Comparison of ENCODE assay signal across 8 mouse cellular contexts in the genomic region with DNA sequence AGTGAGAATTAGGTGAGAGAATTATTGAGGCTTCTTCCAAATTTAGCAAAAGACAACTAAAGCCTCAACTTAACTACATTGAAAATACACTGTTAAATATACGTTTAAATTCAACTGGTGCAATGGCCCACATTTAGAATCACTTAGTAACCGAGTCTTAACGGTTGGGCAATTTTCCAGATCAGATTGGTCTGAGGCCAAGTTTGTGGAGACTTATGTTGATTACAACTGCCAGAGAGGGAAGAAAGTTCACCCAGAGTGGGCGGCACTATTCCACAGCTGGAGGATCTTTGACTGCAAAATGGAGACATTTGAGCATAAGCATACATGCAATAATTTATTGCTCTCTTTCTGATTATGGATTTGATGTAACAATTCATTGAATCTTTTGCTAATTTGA.
DNase-seq lines count a peak whose midpoint lies in the region; TF ChIP-seq lines count a peak whose summit lies in the region.

No protein-coding gene starts in this region.

- intact Hi-C loops in gastrocnemius, postnatal 14 days (cut with DNase I; ENCODE audit: low total_unique reads): no loop called here

- TF ChIP-seq CTCF in brain, embryonic 14.5 days (IDR thresholded peaks at IDR 0.05; ENCODE audit: borderline replicate concordance, extremely low read depth, insufficient read depth, insufficient read length): no peak

- TF ChIP-seq POLR2A in brain, embryonic 14.5 days (IDR thresholded peaks at IDR 0.05; ENCODE audit: borderline replicate concordance, extremely low read depth, insufficient read depth, insufficient read length, poor library complexity, severe bottlenecking): no peak

- DNase-seq in gastrocnemius, postnatal 10 days: peak; percentile 5
- DNase-seq in gastrocnemius, postnatal 14 days: no peak
- peak; percentile 6 for DNase-seq in ovary, postnatal 10 days (ENCODE audit: low spot score)
- no peak for DNase-seq in ovary, postnatal 36 days (ENCODE audit: low spot score)
- DNase-seq in brain, embryonic 14.5 days (ENCODE audit: low read depth): peak; percentile 70
- DNase-seq in lung, postnatal 36 days: peak; percentile 11
- DNase-seq in thymus, postnatal 36 days: no peak
- no peak for DNase-seq in T-cell, adult 2 months (ENCODE audit: low spot score)

Comparison
In these comparisons a context has a peak if more than half of its experiments do, and no peak if none do; other contexts are left out.
1. DNase-seq: peak in gastrocnemius, postnatal 10 days (single experiment), ovary, postnatal 10 days (single experiment), brain, embryonic 14.5 days (single experiment) and lung, postnatal 36 days (single experiment); none in gastrocnemius, postnatal 14 days (single experiment), ovary, postnatal 36 days (single experiment), thymus, postnatal 36 days (0 of 2) and T-cell, adult 2 months (single experiment).